Mouse (Mus musculus) cortical plate, adult 2 months (tissue): ENCODE measurements at regions not wholly inside any gene's neighbourhood (a gene's known extent, or its start where the extent isn't known, plus 50 kb on each side); places are given as distances from the start of the nearest gene placed in this dataset.

ENCODE experiments used
- CTCF ChIP-seq: fragments of 200-500 bp; IDR thresholded peaks from 2 replicates; pipeline ENCODE4 v1.5.1; 2011; ENCODE audit warnings: mild to moderate bottlenecking, control low read depth, low read length; ENCODE audit not compliant: insufficient read depth; ENCODE audit errors: extremely low read depth
- POLR2A ChIP-seq: fragments of 200-500 bp; IDR thresholded peaks from 2 replicates; pipeline ENCODE4 v1.6.1; 2011; ENCODE audit warnings: mild to moderate bottlenecking, low read length, control low read depth; ENCODE audit not compliant: insufficient read depth; ENCODE audit errors: extremely low read depth

DNA sequence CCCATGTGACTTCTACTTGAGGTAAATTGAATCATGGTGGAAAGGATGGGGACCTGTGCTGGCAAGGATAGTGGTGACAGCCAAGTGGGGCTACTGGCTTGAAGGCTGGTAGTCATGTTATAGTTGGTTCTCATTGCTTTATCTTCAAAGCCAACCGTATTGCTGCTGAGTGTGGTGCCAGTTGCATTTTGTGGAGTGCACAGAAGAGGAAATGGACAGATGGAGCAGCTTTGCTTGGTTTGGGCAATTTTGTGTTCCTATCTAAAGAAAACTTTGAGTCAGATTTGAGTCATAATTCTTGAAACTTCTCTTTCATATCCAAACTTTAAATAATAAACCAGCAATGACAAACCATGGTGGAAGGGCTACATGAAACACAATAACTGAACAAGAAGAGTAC is 200.5 kb upstream of the Myo3a start:
- TF ChIP-seq CTCF (no peak), POLR2A (no peak)
